16 mouse cellular contexts compared by ENCODE assay signal in genomic region chr6:36755001-36755885, GRCm38 (mm10). TPM values are rescaled to one million over a fixed set of nuclear protein-coding genes. Genes with fewer than 3 reads are reported as not detected.
DNase-seq lines count a peak whose midpoint lies in the region; ATAC-seq and TF ChIP-seq lines count a peak whose summit lies in the region.
"Had no signal": no experiment of that assay in that cellular context is flagged by ENCODE, and none has a peak within 500 bp of the region (broad histone marks: within the 10 kb centered on the region; RNA-seq: fewer than 3 reads in every experiment).

No protein-coding gene starts in this region.

- H3K36me3 ChIP-seq in hindbrain, embryonic 14.5 days (replicated peaks; ENCODE audit: control insufficient read depth, insufficient read depth), result no peaks in the 10 kb centered on the region
- H3K36me3 ChIP-seq: G1E; heart, embryonic 15.5 days had no signal

- H3K4me1 ChIP-seq in cortical plate, adult 2 months (ENCODE audit: control insufficient read depth, insufficient read depth, low read length), result no peaks in the 10 kb centered on the region
- no peaks in the 10 kb centered on the region; the same call in 1 of the 2 replicates for H3K4me1 ChIP-seq in hindbrain, embryonic 14.5 days (replicated peaks; ENCODE audit: control insufficient read depth, insufficient read depth, low read length)
- H3K4me1 ChIP-seq: heart, embryonic 15.5 days had no signal

- DNase-seq in left cerebral cortex, adult 2 months (ENCODE audit: extremely low spot score in 1 of 2, low spot score in 2 of 2), result no peak
- DNase-seq in left cerebral cortex, postnatal 10 days (ENCODE audit: extremely low spot score in 1 of 2, low spot score in 2 of 2), result no peak
- peak; percentile 66 for DNase-seq in Muller cell, postnatal 12 days (ENCODE audit: inconsistent ontology term)
- DNase-seq in hindbrain, embryonic 14.5 days (ENCODE audit: low spot score), result no peak
- DNase-seq in kidney, postnatal 36 days, result no peak
- no peak for DNase-seq in ovary, postnatal 14 days (ENCODE audit: low spot score)
- DNase-seq: adrenal gland, postnatal 10 days; cerebellum, adult 8-10 months; kidney, adult 9 months; liver; lung, adult 18-20 months; right cerebral cortex, postnatal 4 days had no signal

- no peaks in the 10 kb centered on the region for H3K9me3 ChIP-seq in hindbrain, embryonic 14.5 days (ENCODE audit: control insufficient read depth, low read length)
- H3K9me3 ChIP-seq: G1E; heart, embryonic 15.5 days had no signal

- peak; percentile 53; the same call in 1 of the 2 replicates for ATAC-seq in hindbrain, embryonic 14.5 days (ENCODE audit: low FRiP score)

- 47% methylated on average over 10 of the region's 10 CpGs for WGBS in hindbrain, embryonic 14.5 days

- H3K9ac ChIP-seq in hindbrain, embryonic 14.5 days, result no peak overlapping the region
- H3K9ac ChIP-seq: heart, embryonic 15.5 days had no signal

- no peak overlapping the region for H3K4me3 ChIP-seq in left cerebral cortex, adult 2 months
- no peak overlapping the region for H3K4me3 ChIP-seq in cortical plate, adult 2 months (ENCODE audit: insufficient read depth, low read length)
- no peak overlapping the region for H3K4me3 ChIP-seq in hindbrain, embryonic 14.5 days (replicated peaks; ENCODE audit: low read length)
- H3K4me3 ChIP-seq: heart, embryonic 15.5 days had no signal

- TF ChIP-seq CTCF in left cerebral cortex, adult 2 months (IDR thresholded peaks at IDR 0.05), result no peak
- no peak for TF ChIP-seq CTCF in cortical plate, adult 2 months (IDR thresholded peaks at IDR 0.05; ENCODE audit: extremely low read depth, insufficient read depth, low read length)

- no peaks in the 10 kb centered on the region for H3K27me3 ChIP-seq in hindbrain, embryonic 14.5 days (ENCODE audit: control insufficient read depth, insufficient read depth, low read length)
- H3K27me3 ChIP-seq: heart, embryonic 15.5 days had no signal

- no peak overlapping the region for H3K4me2 ChIP-seq in hindbrain, embryonic 14.5 days (replicated peaks)
- H3K4me2 ChIP-seq: heart, embryonic 15.5 days had no signal

- intact Hi-C loops in left cerebral cortex, adult 2 months (cut with DNase I), result no loop called here
- intact Hi-C loops in left cerebral cortex, postnatal 10 days (cut with DNase I), result no loop called here

- H3K27ac ChIP-seq in left cerebral cortex, adult 2 months, result peak overlapping the region; percentile 60; the same call in 1 of the 2 replicates
- 0 out of 2 replicates have a peak overlapping the region, but pooled peaks have one; percentile 29 for H3K27ac ChIP-seq in cortical plate, adult 2 months (ENCODE audit: insufficient read depth, low read length)
- H3K27ac ChIP-seq in hindbrain, embryonic 14.5 days, result no peak overlapping the region
- H3K27ac ChIP-seq: heart, embryonic 15.5 days; macrophage had no signal

- no peak for TF ChIP-seq POLR2A in cortical plate, adult 2 months (IDR thresholded peaks at IDR 0.05; ENCODE audit: extremely low read depth, insufficient read depth, low read length)

RNA-seq across cellular contexts. Expression of gene Ptn, which starts 54.8 kb away (rescaled TPM):
- 100 to 1,000 TPM; 358 to 392 TPM for total RNA-seq in left cerebral cortex, adult 2 months (2021)
- total RNA-seq in left cerebral cortex, postnatal 10 days (2021), result 100 to 1,000 TPM; 701 to 733 TPM
- polyA plus RNA-seq in cortical plate, adult 2 months (2012; rRNA removed), result 446 and 493 TPM in 2 replicates
- 732 and 771 TPM in 2 replicates for polyA plus RNA-seq in hindbrain, embryonic 14.5 days (2014; fragmentation: Nextera tagmentation; extraction: Ambion mirVana)
- total RNA-seq: G1E had no signal
- polyA plus RNA-seq: G1E had no signal
